Comparison of ENCODE assay signal across 14 mouse cellular contexts in genomic region chr7:51693539-51694217, GRCm38 (mm10).
DNase-seq lines count a peak whose midpoint lies in the region; ATAC-seq and TF ChIP-seq lines count a peak whose summit lies in the region.
"Had no signal": no experiment of that assay in that cellular context is flagged by ENCODE, and none has a peak within 500 bp of the region (broad histone marks: within the 10 kb centered on the region; RNA-seq: fewer than 3 reads in every experiment).

No protein-coding gene starts in this region.

- no peaks in the 10 kb centered on the region for H3K27me3 ChIP-seq in neural tube, embryonic 11.5 days (ENCODE audit: control insufficient read depth, insufficient read depth, low read length)
- no peaks in the 10 kb centered on the region for H3K27me3 ChIP-seq in hindbrain, embryonic 15.5 days
- no peaks in the 10 kb centered on the region for H3K27me3 ChIP-seq in midbrain, postnatal 0 days (ENCODE audit: insufficient read depth, low read length)
- H3K27me3 ChIP-seq: heart, embryonic 15.5 days; kidney, embryonic 15.5 days had no signal

- 0 out of 2 replicates have a peak overlapping the region, but pooled peaks have one; percentile 3 for H3K27ac ChIP-seq in neural tube, embryonic 11.5 days (ENCODE audit: low read depth, low read length)
- H3K27ac ChIP-seq in hindbrain, embryonic 15.5 days (replicated peaks), result peak overlapping the region; percentile 72
- peak overlapping the region; percentile 69 for H3K27ac ChIP-seq in midbrain, postnatal 0 days (ENCODE audit: low read depth, low read length)
- H3K27ac ChIP-seq: heart, embryonic 15.5 days; kidney, embryonic 15.5 days; left cerebral cortex, adult 2 months had no signal

- no peak; the same call in 1 of the 2 replicates for ATAC-seq in neural tube, embryonic 11.5 days (ENCODE audit: insufficient read depth, low FRiP score, low TSS enrichment)
- ATAC-seq in hindbrain, embryonic 15.5 days (ENCODE audit: low FRiP score, low read depth), result peak; percentile 77
- ATAC-seq in midbrain, postnatal 0 days (ENCODE audit: low FRiP score), result 0 out of 2 replicates have a peak, but pooled peaks have one; percentile 34
- no peak for ATAC-seq in frontal cortex, adult (ENCODE audit: low TSS enrichment)
- ATAC-seq: inflammation-experienced regulatory T-cells, adult 6 months had no signal

- no peaks in the 10 kb centered on the region for H3K9me3 ChIP-seq in neural tube, embryonic 11.5 days (ENCODE audit: control insufficient read depth, low read length)
- no peaks in the 10 kb centered on the region for H3K9me3 ChIP-seq in hindbrain, embryonic 15.5 days
- no peaks in the 10 kb centered on the region for H3K9me3 ChIP-seq in midbrain, postnatal 0 days (ENCODE audit: low read length)
- H3K9me3 ChIP-seq: heart, embryonic 15.5 days; kidney, embryonic 15.5 days had no signal

- peak; percentile 21 for DNase-seq in neural tube, embryonic 11.5 days (ENCODE audit: low spot score)
- no peak for DNase-seq in neural tube, embryonic 10.5 days (ENCODE audit: extremely low spot score, low spot score)
- peak; percentile 24 for DNase-seq in midbrain, postnatal 0 days (ENCODE audit: low spot score)
- no peak for DNase-seq in urinary bladder, postnatal 14 days (ENCODE audit: low spot score)
- no peak for DNase-seq in gastrocnemius, adult 8-10 months (ENCODE audit: low spot score in 2 of 2)
- DNase-seq: adrenal gland, adult 8-10 months; lung, postnatal 36 days; thymus, adult 2 months had no signal

- H3K4me1 ChIP-seq in neural tube, embryonic 11.5 days (ENCODE audit: control insufficient read depth, insufficient read depth, low read length), result no peaks in the 10 kb centered on the region
- no peaks in the 10 kb centered on the region; the same call in 1 of the 2 replicates for H3K4me1 ChIP-seq in hindbrain, embryonic 15.5 days (replicated peaks)
- no peaks in the 10 kb centered on the region; the same call in 1 of the 2 replicates for H3K4me1 ChIP-seq in midbrain, postnatal 0 days (ENCODE audit: insufficient read depth, low read length)
- H3K4me1 ChIP-seq: heart, embryonic 15.5 days; kidney, embryonic 15.5 days had no signal

- TF ChIP-seq CTCF in midbrain, postnatal 0 days (IDR thresholded peaks at IDR 0.05), result no peak; the same call in 1 of the 2 replicates

- H3K4me2 ChIP-seq in neural tube, embryonic 11.5 days (ENCODE audit: low read depth), result no peak overlapping the region
- H3K4me2 ChIP-seq in hindbrain, embryonic 15.5 days, result no peak overlapping the region
- H3K4me2 ChIP-seq in midbrain, postnatal 0 days (ENCODE audit: low read depth, low read length, poor library complexity, severe bottlenecking), result no peak overlapping the region
- H3K4me2 ChIP-seq: heart, embryonic 15.5 days; kidney, embryonic 15.5 days had no signal

- no peak overlapping the region for H3K4me3 ChIP-seq in neural tube, embryonic 11.5 days (ENCODE audit: low read depth, low read length)
- no peak overlapping the region for H3K4me3 ChIP-seq in hindbrain, embryonic 15.5 days
- H3K4me3 ChIP-seq in midbrain, postnatal 0 days (ENCODE audit: low read depth, low read length), result no peak overlapping the region
- H3K4me3 ChIP-seq: heart, embryonic 15.5 days; kidney, embryonic 15.5 days; left cerebral cortex, adult 2 months had no signal

- 83% methylated on average over 8 of the region's 8 CpGs for WGBS in neural tube, embryonic 11.5 days
- WGBS in hindbrain, embryonic 15.5 days, result 68% methylated on average over 8 of the region's 8 CpGs
- WGBS in midbrain, postnatal 0 days, result 66% methylated on average over 8 of the region's 8 CpGs

- no peaks in the 10 kb centered on the region for H3K36me3 ChIP-seq in neural tube, embryonic 11.5 days (ENCODE audit: control insufficient read depth, insufficient read depth, low read length)
- H3K36me3 ChIP-seq in hindbrain, embryonic 15.5 days, result no peaks in the 10 kb centered on the region
- no peaks in the 10 kb centered on the region for H3K36me3 ChIP-seq in midbrain, postnatal 0 days (ENCODE audit: insufficient read depth, low read length)
- H3K36me3 ChIP-seq: heart, embryonic 15.5 days; kidney, embryonic 15.5 days had no signal

- H3K9ac ChIP-seq in neural tube, embryonic 11.5 days (ENCODE audit: low read length), result no peak overlapping the region
- no peak overlapping the region for H3K9ac ChIP-seq in hindbrain, embryonic 15.5 days
- no peak overlapping the region for H3K9ac ChIP-seq in midbrain, postnatal 0 days (replicated peaks; ENCODE audit: low read length, poor library complexity, severe bottlenecking)
- H3K9ac ChIP-seq: heart, embryonic 15.5 days; kidney, embryonic 15.5 days had no signal

Comparison
In these comparisons a context has a peak if more than half of its experiments do, and no peak if none do; other contexts are left out.
1. DNase-seq: peak in neural tube, embryonic 11.5 days (single experiment) and midbrain, postnatal 0 days (single experiment); none in neural tube, embryonic 10.5 days (single experiment), urinary bladder, postnatal 14 days (single experiment) and gastrocnemius, adult 8-10 months (0 of 2).
2. ATAC-seq: peak in hindbrain, embryonic 15.5 days (single experiment) and midbrain, postnatal 0 days (single experiment); none in neural tube, embryonic 11.5 days (single experiment) and frontal cortex, adult (single experiment).
3. H3K27ac ChIP-seq: peak in every context shown above with its lines; median percentile 72 in hindbrain, embryonic 15.5 days; 69 in midbrain, postnatal 0 days; 3 in neural tube, embryonic 11.5 days.